Mouse (Mus musculus): ENCODE data around the gene Zkscan1.

Gene Zkscan1

GRCm38 (mm10) chr5:138117199-138118015, 32.5 kb downstream of the Zkscan1 start:
- WGBS: 3% methylated on average over 16 of the region's 16 CpGs

GRCm38 (mm10) chr5:138118041-138118440, 33.2 kb downstream of the Zkscan1 start:
- 46% methylated on average over 3 of the region's 3 CpGs for WGBS

- 89% methylated on average over 5 of the region's 5 CpGs for WGBS
Observed at GRCm38 (mm10) chr5:138132425-138133064, 47.7 kb downstream of the Zkscan1 start.

GRCm38 (mm10) chr5:138137257-138137656, 52.4 kb downstream of the Zkscan1 start:
- 68% methylated on average over 4 of the region's 4 CpGs for WGBS

- 61% methylated on average over 8 of the region's 8 CpGs for WGBS
Observed at GRCm38 (mm10) chr5:138137935-138138549, 53.2 kb downstream of the Zkscan1 start.

- WGBS: 31% methylated on average over 4 of the region's 4 CpGs
Observed at GRCm38 (mm10) chr5:138138585-138138984, 53.7 kb downstream of the Zkscan1 start.

- 83% methylated on average over 3 of the region's 3 CpGs for WGBS
Observed at GRCm38 (mm10) chr5:138154390-138154789, 69.5 kb downstream of the Zkscan1 start.

GRCm38 (mm10) chr5:138155443-138155976, 70.6 kb downstream of the Zkscan1 start, which contains the start of gene Zfp113:
TSS of gene Zfp113 (minus strand) at chr5:138155744.
- WGBS: under 1% methylated on average over 31 of the region's 31 CpGs

Measured in cerebral cortex, adult 2 months (tissue).